Mouse (Mus musculus) embryonic fibroblast, embryonic 13.5 days (primary cell): Measurements from ENCODE around the gene Defb36.

Source experiments
- CTCF ChIP-seq: IDR thresholded peaks from 2 replicates; pipeline ENCODE4 v1.5.1; 2011; ENCODE audit warnings: mild to moderate bottlenecking, control low read depth, low read length, moderate library complexity, borderline replicate concordance; ENCODE audit not compliant: insufficient read depth
- POLR2A ChIP-seq: IDR thresholded peaks from 2 replicates; pipeline ENCODE4 v1.6.1; 2011; ENCODE audit warnings: low read depth, mild to moderate bottlenecking, control low read depth, low read length, moderate library complexity

DNA sequence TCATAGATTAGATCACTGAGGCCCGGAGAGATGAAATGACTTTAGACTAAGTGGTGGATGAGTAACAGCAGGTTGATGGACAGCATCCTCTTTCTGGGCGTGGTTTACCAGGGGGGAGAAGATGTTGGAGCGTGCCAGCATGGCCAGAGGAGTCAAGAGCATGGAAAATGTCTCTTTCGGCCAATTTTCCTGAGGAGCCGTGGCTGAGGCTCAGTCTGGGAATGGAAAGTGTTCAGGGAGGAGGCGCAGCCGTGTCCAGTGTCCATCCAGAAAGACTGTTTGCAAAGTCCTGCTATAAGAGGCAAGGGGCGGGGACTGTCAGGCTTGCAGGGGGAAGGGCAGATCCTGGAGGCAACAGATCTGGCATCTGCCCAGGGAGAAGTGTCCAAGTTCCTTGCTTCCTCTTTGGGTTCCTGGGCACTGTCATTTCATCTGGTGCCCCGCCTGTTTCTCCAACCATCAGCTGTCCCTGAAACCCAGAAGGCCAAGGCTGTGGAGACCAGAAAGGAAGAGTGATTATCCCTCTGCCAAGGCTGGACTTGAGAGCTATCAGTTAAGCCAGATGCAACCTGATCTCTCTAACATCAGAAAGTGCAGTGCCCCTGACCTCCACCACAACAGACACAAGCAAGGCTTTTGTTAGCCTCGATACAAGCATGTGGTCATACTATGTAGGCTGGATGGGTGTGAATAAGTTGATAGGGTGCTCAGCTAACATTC, 48.9 kb downstream of the Defb36 start:
- TF ChIP-seq POLR2A (no peak), CTCF (no peak)
